Mouse (Mus musculus) bone marrow macrophage, adult 2 months (primary cell): ENCODE results near the gene Skap1.

Source experiments
- CTCF ChIP-seq: IDR thresholded peaks from 2 replicates; pipeline ENCODE4 v1.5.1; 2012; ENCODE audit warnings: low read depth, mild to moderate bottlenecking, low read length, moderate library complexity
- POLR2A ChIP-seq: IDR thresholded peaks from 2 replicates; pipeline ENCODE4 v1.6.1; 2012; ENCODE audit warnings: mild to moderate bottlenecking, low read depth, low read length, borderline replicate concordance

- no peak for TF ChIP-seq CTCF
- no peak for TF ChIP-seq POLR2A
Measured at GRCm38 (mm10) chr11:96796586-96796985, 332.2 kb downstream of the Skap1 start.
